Mouse (Mus musculus) heart, adult 2 months (tissue): ENCODE measurements at regions not wholly inside any gene's neighbourhood (a gene's known extent, or its start where the extent isn't known, plus 50 kb on each side); places are given as distances from the start of the nearest gene placed in this dataset.

Experiments
- DNase-seq, 2 experiments: peaks; one replicate each; pipeline ENCODE4 v3.0.0; 2021
- H3K27ac ChIP-seq: fragments of 200-600 bp; 2 replicates; pipeline ENCODE4 v1.8.1; 2022
- H3K27me3 ChIP-seq: fragments of 200-500 bp; 2 replicates; pipeline ENCODE4 v1.6.1; 2012; ENCODE audit warnings: mild to moderate bottlenecking, low read length, inconsistent platforms, mixed read lengths; ENCODE audit not compliant: control insufficient read depth, insufficient read depth
- H3K36me3 ChIP-seq: fragments of 200-500 bp; 2 replicates; pipeline ENCODE4 v1.6.1; 2012; ENCODE audit warnings: low read length, inconsistent platforms; ENCODE audit not compliant: control insufficient read depth, insufficient read depth
- H3K4me1 ChIP-seq: fragments of 200-500 bp; 2 replicates; pipeline ENCODE4 v1.6.1; 2011; ENCODE audit warnings: low read length; ENCODE audit not compliant: control insufficient read depth, insufficient read depth
- H3K4me3 ChIP-seq: fragments of 200-600 bp; 2 replicates; pipeline ENCODE4 v1.8.1; 2022
- H3K79me2 ChIP-seq: fragments of 200-500 bp; replicated peaks from 2 replicates; pipeline ENCODE4 v1.6.1; 2012; ENCODE audit warnings: mild to moderate bottlenecking, inconsistent platforms, low read length, moderate library complexity, mixed read lengths; ENCODE audit not compliant: control insufficient read depth, insufficient read depth
- H3K9ac ChIP-seq: fragments of 200-500 bp; 2 replicates; pipeline ENCODE4 v1.6.1; 2012; ENCODE audit warnings: low read depth, mild to moderate bottlenecking, control low read depth, inconsistent platforms, low read length, mixed read lengths
- CTCF ChIP-seq: fragments of 200-600 bp; IDR thresholded peaks from 2 replicates; pipeline ENCODE4 v1.8.1; 2022; ENCODE audit warnings: antibody characterized with exemption, mild to moderate bottlenecking, moderate library complexity
- EP300 ChIP-seq: fragments of 200-500 bp; IDR thresholded peaks from 2 replicates; pipeline ENCODE4 v1.6.1; 2011; ENCODE audit warnings: low read depth, low read length, control low read depth; ENCODE audit not compliant: insufficient read depth
- POLR2A ChIP-seq: fragments of 200-500 bp; IDR thresholded peaks from 2 replicates; pipeline ENCODE4 v1.6.1; 2011; ENCODE audit warnings: mild to moderate bottlenecking, low read depth, low read length, control low read depth; ENCODE audit not compliant: insufficient read depth
- WGBS: fragments of 180-500 bp; shearing (Covaris S2); methylation state at CpG from one replicate; pipeline ENCODE4 v1.1.7; 2018; 5-methylcytosine and 5-hydroxymethylcytosine counted together
- intact Hi-C: fragments of 180-260 bp; cut with DNase I; formaldehyde crosslinking; loops from one replicate; pipeline ENCODE4 v1.15.1; 2025

DNA sequence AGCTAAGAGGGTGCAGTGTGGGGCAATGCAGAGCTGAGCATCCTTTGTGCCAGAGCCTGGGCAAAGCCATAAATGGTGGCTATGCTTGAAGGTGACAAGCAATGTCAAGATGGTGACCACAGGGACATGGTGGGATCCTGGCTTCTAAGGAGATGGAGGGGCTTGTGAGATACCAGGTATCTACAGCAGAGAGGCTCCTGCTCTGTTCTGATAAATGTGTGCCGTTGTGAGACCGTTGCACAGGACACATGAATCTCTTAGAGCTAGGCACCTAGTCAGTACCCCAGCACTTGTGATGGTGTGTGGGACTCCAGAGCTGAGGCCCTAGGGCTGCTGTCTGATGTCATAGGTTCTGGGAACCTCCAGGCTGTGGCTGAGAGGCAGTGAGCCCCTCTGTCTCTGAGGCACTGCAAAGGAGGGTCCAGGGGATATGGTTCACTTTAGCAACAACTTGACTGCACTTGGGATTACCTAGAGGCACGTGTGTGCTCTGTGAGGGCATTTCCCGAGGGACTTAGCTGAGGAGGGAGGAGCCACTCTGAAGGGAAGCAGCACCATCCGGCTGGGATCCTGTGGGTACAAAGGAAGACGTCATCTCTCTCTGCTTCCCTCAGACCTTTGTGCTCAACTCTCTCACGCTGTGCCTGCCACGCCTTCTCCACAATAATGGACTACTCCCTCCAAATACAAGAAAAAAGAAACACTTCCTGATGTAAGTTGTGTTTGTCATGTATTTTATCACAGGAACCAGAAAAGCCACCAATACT lies 160.3 kb upstream of the A530016L24Rik start:
- Histone ChIP-seq H3K79me2 (no peaks in the 10 kb centered on the region), H3K4me1 (peaks cover 22% of the 10 kb centered on the region), H3K9ac (no peak overlapping the region), H3K27ac (no peak overlapping the region), H3K4me3 (no peak overlapping the region), H3K36me3 (no peaks in the 10 kb centered on the region), H3K27me3 (no peaks in the 10 kb centered on the region)
- 25% methylated on average over 8 of the region's 8 CpGs for WGBS
- TF ChIP-seq EP300 (peak; percentile 86; the same call in 1 of the 2 replicates), POLR2A (no peak), CTCF (no peak)
- peak in 1 of 2 experiments; percentile 31 for DNase-seq
- intact Hi-C loops = no loop called here

GRCm38 (mm10) chr12:112329701-112330301 lies 159.4 kb upstream of the A530016L24Rik start:
- no peak for DNase-seq
- H3K27ac ChIP-seq = no peak overlapping the region
- no peaks in the 10 kb centered on the region for H3K36me3 ChIP-seq
- 16% methylated on average over 18 of the region's 18 CpGs for WGBS
- TF ChIP-seq CTCF = no peak
- TF ChIP-seq POLR2A = no peak
- TF ChIP-seq EP300 = no peak
- no peak overlapping the region for H3K9ac ChIP-seq
- intact Hi-C loops = loop anchor here (5.0 kb wide), 1 partner anchor 182 kb away; the partner anchor contains the start of gene Kif26a
- no peak overlapping the region for H3K4me3 ChIP-seq
- no peaks in the 10 kb centered on the region for H3K27me3 ChIP-seq
- peaks cover 22% of the 10 kb centered on the region for H3K4me1 ChIP-seq
- no peaks in the 10 kb centered on the region for H3K79me2 ChIP-seq

GRCm38 (mm10) chr12:112330557-112330956 lies 158.7 kb upstream of the A530016L24Rik start:
- no peaks in the 10 kb centered on the region for H3K79me2 ChIP-seq
- no peak overlapping the region for H3K9ac ChIP-seq
- no peaks in the 10 kb centered on the region for H3K36me3 ChIP-seq
- intact Hi-C loops = loop anchor here (5.0 kb wide), 1 partner anchor 183 kb away; the partner anchor contains the start of gene Kif26a
- 77% methylated on average over 5 of the region's 5 CpGs for WGBS
- no peaks in the 10 kb centered on the region for H3K27me3 ChIP-seq
- H3K4me1 ChIP-seq = peaks cover 22% of the 10 kb centered on the region
- H3K4me3 ChIP-seq = no peak overlapping the region
- no peak for DNase-seq
- TF ChIP-seq CTCF = no peak
- no peak for TF ChIP-seq EP300
- TF ChIP-seq POLR2A = no peak
- H3K27ac ChIP-seq = no peak overlapping the region

- peaks cover 22% of the 10 kb centered on the region for H3K4me1 ChIP-seq
- no peak for DNase-seq
- H3K36me3 ChIP-seq = no peaks in the 10 kb centered on the region
- no peaks in the 10 kb centered on the region for H3K79me2 ChIP-seq
- intact Hi-C loops = loop anchor here (5.0 kb wide), 1 partner anchor 184 kb away; the partner anchor contains the start of gene Kif26a
- WGBS = 71% methylated on average over 16 of the region's 16 CpGs
- H3K9ac ChIP-seq = no peak overlapping the region
- H3K27me3 ChIP-seq = no peaks in the 10 kb centered on the region
- H3K4me3 ChIP-seq = no peak overlapping the region
- TF ChIP-seq EP300 = no peak
- no peak for TF ChIP-seq POLR2A
- no peak for TF ChIP-seq CTCF
- no peak overlapping the region for H3K27ac ChIP-seq
Measured at GRCm38 (mm10) chr12:112331061-112331460, 158.2 kb upstream of the A530016L24Rik start.

GRCm38 (mm10) chr12:112333125-112334079 lies 155.8 kb upstream of the A530016L24Rik start:
- Histone ChIP-seq H3K79me2 (no peaks in the 10 kb centered on the region), H3K36me3 (no peaks in the 10 kb centered on the region), H3K9ac (no peak overlapping the region), H3K27ac (peak overlapping the region; percentile 60), H3K4me3 (no peak overlapping the region), H3K27me3 (no peaks in the 10 kb centered on the region), H3K4me1 (peaks cover 22% of the 10 kb centered on the region)
- intact Hi-C loops = loop anchor here (2.0 to 5.0 kb wide), 2 partner anchors 123 to 186 kb away; partner anchors contain the start of gene Kif26a
- peak; percentile 50 to 69 for DNase-seq
- TF ChIP-seq CTCF (no peak), EP300 (no peak), POLR2A (no peak; the same call in 1 of the 2 replicates)
- 54% methylated on average over 19 of the region's 19 CpGs for WGBS
